Mouse (Mus musculus): ENCODE measurements at regions not wholly inside any gene's neighbourhood (a gene's known extent, or its start where the extent isn't known, plus 50 kb on each side); places are given as distances from the start of the nearest gene placed in this dataset.

DNA sequence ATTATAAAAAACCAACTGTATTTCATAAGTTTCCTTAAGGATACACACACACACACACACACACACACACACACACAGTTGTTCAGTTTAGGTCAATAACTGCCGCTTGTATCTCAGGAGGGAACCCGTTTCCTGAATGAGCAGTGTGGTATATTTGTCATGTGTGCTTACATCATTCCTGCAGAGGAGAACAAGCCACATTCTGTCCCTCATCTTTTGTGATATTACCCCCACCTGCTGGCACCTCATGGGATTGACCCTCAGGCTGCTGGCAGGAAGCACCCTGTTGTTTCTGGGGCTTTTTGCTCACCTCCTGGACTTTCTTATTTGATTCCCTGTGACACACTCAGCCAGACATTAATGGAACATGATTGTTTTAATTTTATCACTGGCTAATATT lies 66.4 kb upstream of the Htr1a start:
- DNase-seq, result peak; percentile 63

DNA sequence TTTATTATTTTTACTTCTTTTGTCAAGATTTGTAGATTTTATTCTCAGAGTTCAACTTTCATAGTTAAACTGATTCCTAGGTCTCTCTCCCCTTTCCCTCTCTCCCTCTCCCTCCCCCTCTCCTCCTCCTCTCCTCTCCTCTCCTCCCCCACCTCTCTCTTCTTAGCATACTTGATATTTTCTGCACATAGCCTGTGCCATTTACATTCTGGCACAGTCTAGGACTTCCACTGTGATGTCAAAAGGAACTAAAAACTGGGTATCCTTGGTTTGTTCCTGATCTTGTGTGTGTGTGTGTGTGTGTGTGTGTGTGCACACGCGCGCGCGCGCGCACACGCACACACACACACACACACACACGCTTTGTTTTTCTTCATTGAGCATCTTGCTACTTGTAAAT lies 64.9 kb upstream of the Htr1a start:
- DNase-seq, result no peak

DNA sequence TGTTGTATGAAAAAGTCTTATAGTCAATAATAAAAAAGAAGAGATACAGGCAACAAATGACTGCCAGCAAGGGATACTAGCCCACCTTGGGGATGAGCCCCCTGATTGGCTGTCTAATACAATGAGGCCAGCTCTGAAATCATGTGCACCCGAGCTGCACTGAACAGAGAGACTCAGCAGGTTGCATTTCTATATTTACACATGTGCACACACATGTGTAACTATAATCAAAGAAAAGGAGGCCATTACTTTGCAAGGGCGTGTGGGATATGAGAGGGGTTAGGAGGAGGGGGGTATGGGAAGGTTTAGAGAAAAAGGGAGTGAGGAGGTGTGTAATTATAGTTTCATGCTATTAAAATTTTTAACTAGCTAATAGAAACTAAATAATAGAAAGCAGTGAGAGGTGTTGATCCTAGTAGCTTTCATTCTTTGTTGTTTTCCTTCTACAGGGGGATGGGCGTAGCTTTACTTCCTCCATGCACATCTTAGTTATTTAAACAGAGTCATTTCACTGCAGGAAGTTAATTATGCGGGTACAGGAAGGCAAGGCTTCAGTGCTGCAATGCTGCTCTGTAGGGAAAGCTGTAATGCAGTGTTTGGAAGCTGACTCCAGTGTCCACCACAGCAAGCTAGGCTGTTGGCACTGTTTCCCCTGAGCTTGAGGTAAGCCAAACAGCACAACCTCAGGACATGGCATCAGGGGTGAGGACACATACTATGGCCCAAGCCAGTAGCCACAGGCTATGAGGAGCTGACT lies 56.2 kb upstream of the Htr1a start:
- DNase-seq, result no peak
